Comparison of ENCODE assay signal across 8 mouse cellular contexts in genomic region chr12:77000705-77001284, GRCm38 (mm10). TPM values are rescaled to one million over a fixed set of nuclear protein-coding genes. Genes with fewer than 3 reads are reported as not detected.
A peak's percentile ranks its signal among the peaks of the same experiment; 100 is the strongest.
DNase-seq lines count a peak whose midpoint lies in the region; ATAC-seq lines count a peak whose summit lies in the region.

No protein-coding gene starts in this region.

- H3K27me3 ChIP-seq in limb, embryonic 11.5 days (ENCODE audit: control insufficient read depth, insufficient read depth, low read length) = no peaks in the 10 kb centered on the region
- H3K27me3 ChIP-seq in midbrain, embryonic 16.5 days (ENCODE audit: control insufficient read depth, insufficient read depth, low read depth, low read length) = no peaks in the 10 kb centered on the region

- no peak overlapping the region for H3K4me3 ChIP-seq in limb, embryonic 11.5 days (ENCODE audit: low read depth, low read length)
- no peak overlapping the region for H3K4me3 ChIP-seq in midbrain, embryonic 16.5 days (ENCODE audit: low read depth, low read length)

- H3K9ac ChIP-seq in limb, embryonic 11.5 days (ENCODE audit: low read length) = no peak overlapping the region
- no peak overlapping the region for H3K9ac ChIP-seq in midbrain, embryonic 16.5 days (ENCODE audit: low read depth, low read length)

- no peaks in the 10 kb centered on the region for H3K36me3 ChIP-seq in limb, embryonic 11.5 days (ENCODE audit: control insufficient read depth, insufficient read depth, low read length)
- H3K36me3 ChIP-seq in midbrain, embryonic 16.5 days (ENCODE audit: control insufficient read depth, insufficient read depth, low read length) = no peaks in the 10 kb centered on the region

- no peak overlapping the region for H3K4me2 ChIP-seq in limb, embryonic 11.5 days (ENCODE audit: low read depth, severe bottlenecking)
- H3K4me2 ChIP-seq in midbrain, embryonic 16.5 days (ENCODE audit: low read length) = no peak overlapping the region

- ATAC-seq in limb, embryonic 11.5 days (ENCODE audit: insufficient number of reproducible peaks, low FRiP score, low TSS enrichment, low read depth) = peak; percentile 51
- ATAC-seq in midbrain, embryonic 16.5 days = peak; percentile 83
- ATAC-seq in CD4-positive, CD25-positive, alpha-beta regulatory T cell, adult 4 months = no peak

- H3K27ac ChIP-seq in limb, embryonic 11.5 days (replicated peaks; ENCODE audit: low read depth, low read length) = no peak overlapping the region
- no peak overlapping the region; the same call in 1 of the 2 replicates for H3K27ac ChIP-seq in midbrain, embryonic 16.5 days (ENCODE audit: low read length)

- 7% methylated on average over 6 of the region's 6 CpGs for WGBS in limb, embryonic 11.5 days
- WGBS in midbrain, embryonic 16.5 days = 3% methylated on average over 6 of the region's 6 CpGs

- H3K9me3 ChIP-seq in limb, embryonic 11.5 days (ENCODE audit: control insufficient read depth, low read length) = no peaks in the 10 kb centered on the region
- no peaks in the 10 kb centered on the region for H3K9me3 ChIP-seq in midbrain, embryonic 16.5 days (replicated peaks; ENCODE audit: control insufficient read depth, low read length, poor library complexity, severe bottlenecking)

- H3K4me1 ChIP-seq in limb, embryonic 11.5 days (ENCODE audit: control insufficient read depth, insufficient read depth, low read length) = peaks cover 10% of the 10 kb centered on the region; the same call in 1 of the 2 replicates
- peaks cover 13% of the 10 kb centered on the region for H3K4me1 ChIP-seq in midbrain, embryonic 16.5 days (ENCODE audit: control insufficient read depth, insufficient read depth, low read length)

- DNase-seq in heart, adult 11 months = peak; percentile 93
- DNase-seq in heart, postnatal 25 days (ENCODE audit: low spot score) = no peak
- peak; percentile 66 for DNase-seq in embryo, embryonic 10 days (ENCODE audit: low spot score)
- peak; percentile 28 to 33 for DNase-seq in heart, postnatal 36 days
- peak; percentile 54 for DNase-seq in limb, embryonic 11.5 days (ENCODE audit: low spot score)
- DNase-seq in left cerebral cortex, postnatal 25 days (ENCODE audit: low spot score in 2 of 2) = no peak

- intact Hi-C loops in heart, postnatal 25 days (cut with DNase I) = loop anchor here (2.0 to 10.0 kb wide), 5 partner anchors 237 to 784 kb away; partner anchors contain the start of gene Fut8
- intact Hi-C loops in heart, postnatal 36 days (cut with DNase I) = loop anchor here (1.0 to 5.0 kb wide), 6 partner anchors 163 to 810 kb away; partner anchors contain the start of gene Fut8
- intact Hi-C loops in left cerebral cortex, postnatal 25 days (cut with DNase I) = loop anchor here (2.0 to 10.0 kb wide), 4 partner anchors 567 to 1087 kb away; no protein-coding TSS in a partner anchor

RNA-seq across cellular contexts. Expression of gene Max, which starts 38.8 kb away (rescaled TPM):
- total RNA-seq in heart, postnatal 25 days (2021) = 10 to 100 TPM; 47.7 to 67.9 TPM
- total RNA-seq in heart, postnatal 36 days (2021) = 10 to 100 TPM; 67.7 to 68.0 TPM
- polyA plus RNA-seq in limb, embryonic 11.5 days (2014; fragmentation: Nextera tagmentation; extraction: Ambion mirVana) = 20.2 and 33.7 TPM in 2 replicates
- polyA plus RNA-seq in midbrain, embryonic 16.5 days (2015; fragmentation: Nextera tagmentation; extraction: Ambion mirVana) = 18.4 and 21.7 TPM in 2 replicates
- 10 to 100 TPM; 73.5 to 74.7 TPM for total RNA-seq in left cerebral cortex, postnatal 25 days (2021)
- polyA plus RNA-seq in CD4-positive, CD25-positive, alpha-beta regulatory T cell, adult 4 months (2017; shearing (Covaris generic)) = 100 to 1,000 TPM in 1 of 2 experiments, 10 to 100 TPM in 1; 38.1 to 126 TPM

Comparison
In these comparisons a context has a peak if more than half of its experiments do, and no peak if none do; other contexts are left out.
1. DNase-seq: peak in heart, adult 11 months (single experiment), embryo, embryonic 10 days (single experiment), heart, postnatal 36 days (2 of 2) and limb, embryonic 11.5 days (single experiment); none in heart, postnatal 25 days (single experiment) and left cerebral cortex, postnatal 25 days (0 of 2).